Mouse (Mus musculus): ENCODE measurements around the gene Tmem253. TPM values are rescaled to one million over a fixed set of nuclear protein-coding genes. Genes with fewer than 3 reads are reported as not detected.

Tmem253 gene
- 1 to 10 TPM; 1.5 to 1.9 TPM for total RNA-seq (2021)
- long read RNA-seq, experiment 1 = 0 reads
- long read RNA-seq, experiment 2 = 0 reads

DNA sequence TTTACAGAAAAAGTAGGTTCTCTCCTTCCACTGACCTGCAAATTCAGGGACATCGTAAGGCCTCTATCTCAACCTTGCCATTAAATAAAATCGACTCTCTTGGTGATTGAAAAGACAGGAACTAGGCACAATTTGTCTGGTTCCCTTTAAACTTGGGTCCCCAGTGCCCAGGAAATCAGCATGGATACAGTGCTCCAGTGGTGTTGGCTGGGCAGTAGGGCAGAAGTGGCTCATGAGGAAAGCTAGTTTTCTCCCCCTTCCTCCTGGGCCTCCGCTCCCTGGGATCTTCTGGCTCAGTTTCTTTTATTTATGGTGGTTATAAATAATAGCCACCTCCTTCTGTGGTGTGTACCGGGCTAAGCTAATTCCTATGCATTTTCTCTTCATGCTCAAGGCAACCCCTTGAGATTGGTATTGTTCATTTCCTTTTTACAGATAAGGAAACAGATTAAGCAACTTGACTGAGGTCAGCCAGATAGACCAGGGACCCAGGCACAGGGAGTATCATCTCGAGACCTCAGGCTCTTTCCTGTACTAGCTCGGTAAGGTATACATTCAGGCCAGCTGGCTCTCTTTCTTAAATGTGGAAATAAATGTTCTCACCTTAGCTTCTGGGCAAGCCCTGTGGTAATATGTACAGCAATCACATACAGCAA lies at the start of gene Tmem253:
TSS of gene Tmem253 (plus strand) at position 214 of the 656 bp plus-strand sequence.
- intact Hi-C loops (cut with DNase I) = no loop called here
- no peak for DNase-seq

GRCm38 (mm10) chr14:51967400-51967799 lies 48.1 kb upstream of the Tmem253 start:
- no peak for DNase-seq
- intact Hi-C loops (cut with DNase I) = no loop called here

GRCm38 (mm10) chr14:51979252-51979651 lies 36.2 kb upstream of the Tmem253 start:
- intact Hi-C loops (cut with DNase I) = no loop called here
- no peak for DNase-seq

GRCm38 (mm10) chr14:51983251-51983650 lies 32.2 kb upstream of the Tmem253 start:
- intact Hi-C loops (cut with DNase I) = no loop called here

DNA sequence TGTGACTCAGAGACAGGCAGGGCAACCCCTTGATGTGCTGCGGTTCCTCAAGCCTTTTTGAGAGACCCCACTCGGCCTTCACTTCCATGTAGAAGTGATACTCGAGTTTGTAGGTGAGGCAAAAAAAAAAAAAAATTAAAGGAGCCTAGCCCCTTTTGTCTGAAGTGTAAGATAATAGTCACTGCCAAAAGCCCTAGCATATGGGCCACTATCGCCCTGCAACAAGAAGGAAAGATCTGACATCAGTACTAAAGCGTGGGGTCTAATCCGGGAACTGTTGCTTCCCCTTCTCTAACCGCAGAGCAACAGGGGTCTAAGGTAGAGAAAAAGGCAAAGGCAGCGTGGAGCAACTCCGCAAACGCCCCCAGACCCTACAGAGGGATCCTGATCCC lies 31.6 kb upstream of the Tmem253 start:
- intact Hi-C loops (cut with DNase I) = no loop called here
- DNase-seq = no peak

More at GRCm38 (mm10) chr14:51983251-51983650, 32.2 kb upstream of the Tmem253 start:
- DNase-seq = no peak

DNA sequence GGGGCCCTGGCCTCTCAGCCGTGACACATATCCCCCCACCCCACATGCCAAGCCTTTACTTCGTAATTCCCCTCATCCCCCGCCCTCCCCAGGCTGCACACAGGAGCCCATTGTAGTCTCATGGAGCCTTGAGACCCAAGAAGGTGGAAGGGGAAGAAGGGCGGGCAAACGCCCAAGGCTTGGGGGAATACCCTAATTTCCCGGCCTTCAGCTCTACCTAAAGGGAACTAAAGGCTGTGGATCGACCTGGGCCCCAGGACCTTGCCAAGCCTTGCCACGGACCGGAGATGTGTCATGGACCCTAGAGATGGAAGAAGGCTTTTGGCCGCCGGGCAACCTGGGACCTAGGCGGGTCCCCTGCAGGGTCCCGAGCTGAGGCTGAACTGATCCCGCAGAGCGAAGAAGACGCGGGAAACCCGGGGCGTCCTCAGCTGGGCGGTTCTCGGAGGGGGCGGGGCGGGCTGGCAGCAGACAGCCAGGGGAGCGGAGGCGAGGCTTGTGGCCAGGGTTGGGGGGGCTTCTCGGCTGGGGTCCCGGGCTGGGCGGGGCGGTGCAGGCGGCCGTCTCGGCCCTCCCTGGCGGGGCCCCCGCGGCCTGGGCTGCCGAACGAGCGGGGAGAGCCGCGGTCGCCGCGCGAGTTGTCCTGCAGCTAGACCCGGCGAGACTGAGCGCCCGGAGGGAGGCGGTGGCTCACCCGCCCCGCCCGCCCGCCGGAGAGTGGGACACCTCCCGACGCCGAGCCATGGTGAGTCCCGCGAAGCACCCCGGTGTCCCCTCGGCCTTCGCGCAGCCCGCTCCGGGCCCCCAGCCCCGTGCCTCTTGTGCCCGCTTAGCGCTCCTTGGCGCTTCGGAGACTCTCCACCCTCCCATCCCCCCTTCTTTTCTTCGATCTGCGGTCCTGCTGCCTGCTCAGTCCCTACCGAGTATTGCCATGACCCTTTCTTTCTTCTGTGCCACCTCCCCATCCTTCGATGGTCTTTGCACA lies 30.9 kb upstream of the Tmem253 start, which contains the start of gene Arhgef40:
TSS of gene Arhgef40 (plus strand) at position 473 of the 985 bp plus-strand sequence.
- intact Hi-C loops (cut with DNase I) = loop anchor here (5.0 kb wide), 1 partner anchor 42 kb away; no protein-coding TSS in a partner anchor
- peak; percentile 88 to 89 for DNase-seq

DNA sequence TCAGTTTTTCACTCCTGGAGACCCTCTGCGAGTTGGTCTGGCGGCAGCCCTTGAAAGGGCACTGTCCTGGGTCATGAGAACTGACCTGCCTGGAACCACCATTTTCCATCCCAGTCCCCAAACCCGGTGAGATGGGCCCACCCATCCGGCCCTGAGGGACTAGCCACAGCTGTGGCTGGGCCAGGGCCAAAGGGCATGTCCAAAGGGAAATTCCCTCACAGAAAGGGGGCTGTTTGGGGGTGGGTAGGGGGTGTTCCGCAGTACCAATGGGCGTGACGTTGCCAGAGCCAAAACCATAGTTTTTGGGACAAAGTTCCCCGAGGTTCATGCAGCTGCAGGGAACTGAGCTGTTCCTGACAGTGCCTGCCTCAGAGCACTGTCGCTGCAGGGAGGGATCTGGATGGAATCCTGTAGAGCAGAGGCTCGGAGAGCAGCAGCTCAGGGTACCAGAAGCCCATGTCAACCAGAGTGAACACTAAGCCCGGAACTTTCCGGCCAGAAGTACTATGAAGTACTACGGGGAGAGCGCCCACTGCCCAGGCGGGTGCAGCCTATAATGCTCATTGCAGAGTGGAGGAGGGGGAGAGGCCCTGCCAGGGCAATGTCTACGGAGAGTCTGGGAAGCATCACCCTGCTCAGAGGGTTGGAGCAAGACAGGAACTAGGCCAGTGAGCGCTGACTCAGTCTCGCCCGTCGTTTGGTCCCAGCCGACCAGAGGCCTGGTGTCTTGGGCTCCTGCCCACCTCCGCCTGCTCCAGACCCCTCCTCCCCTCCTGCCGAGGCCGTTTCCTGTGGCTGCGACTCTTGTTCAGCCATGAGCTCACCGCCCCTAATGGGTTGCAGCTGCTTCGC lies 29.9 kb upstream of the Tmem253 start:
- intact Hi-C loops (cut with DNase I) = loop anchor here (5.0 kb wide), 1 partner anchor 43 kb away; no protein-coding TSS in a partner anchor
- DNase-seq = peak; percentile 86 to 87

DNA sequence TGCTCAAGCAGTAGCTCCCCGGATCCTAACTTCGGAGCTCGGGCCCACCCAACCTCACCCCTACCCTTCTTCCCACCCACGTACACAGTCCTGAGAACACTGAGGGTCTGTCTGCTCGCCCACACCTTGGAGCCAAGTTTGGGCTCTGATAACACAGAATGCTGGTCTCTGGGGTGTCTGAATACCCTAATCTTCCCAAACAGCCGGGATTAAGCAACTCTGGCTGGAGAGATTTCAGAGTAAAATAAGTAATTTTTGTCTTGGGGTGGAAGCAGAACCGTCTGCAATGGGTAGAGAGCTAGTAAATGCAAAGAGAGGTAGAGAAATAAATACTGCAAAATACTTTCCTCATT lies 29.3 kb upstream of the Tmem253 start:
- no peak for DNase-seq
- intact Hi-C loops (cut with DNase I) = loop anchor here (5.0 kb wide), 1 partner anchor 44 kb away; no protein-coding TSS in a partner anchor

- intact Hi-C loops (cut with DNase I) = loop anchor here (5.0 kb wide), 1 partner anchor 45 kb away; no protein-coding TSS in a partner anchor
- no peak for DNase-seq
Measured at GRCm38 (mm10) chr14:51987177-51987576, 28.3 kb upstream of the Tmem253 start.

- intact Hi-C loops (cut with DNase I) = loop anchor here (5.0 kb wide), 1 partner anchor 46 kb away; no protein-coding TSS in a partner anchor
Measured at GRCm38 (mm10) chr14:51988731-51989130, 26.7 kb upstream of the Tmem253 start.

GRCm38 (mm10) chr14:51989461-51989970 lies 25.9 kb upstream of the Tmem253 start:
- intact Hi-C loops (cut with DNase I) = loop anchor here (5.0 kb wide), 1 partner anchor 47 kb away; no protein-coding TSS in a partner anchor
- DNase-seq = no peak

More at GRCm38 (mm10) chr14:51988731-51989130, 26.7 kb upstream of the Tmem253 start:
- DNase-seq = no peak

DNA sequence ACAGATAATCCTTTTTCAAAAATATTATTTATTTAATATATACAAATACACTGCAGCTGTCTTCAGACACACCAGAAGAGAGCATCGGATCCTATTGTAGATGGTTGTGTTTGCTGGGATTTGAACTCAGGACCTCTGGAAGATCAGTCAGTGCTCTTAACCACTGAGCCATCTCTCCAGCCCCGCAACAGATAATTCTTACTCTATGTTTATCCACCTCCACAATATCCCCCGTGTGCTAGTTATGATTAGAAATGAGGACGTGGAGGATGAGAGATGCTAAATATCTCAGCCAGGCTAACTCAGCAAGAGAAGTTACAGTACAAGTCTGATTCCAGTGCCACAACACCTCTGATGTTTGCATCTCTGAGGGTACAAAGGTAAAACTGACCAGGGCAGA lies 21.0 kb upstream of the Tmem253 start:
- intact Hi-C loops (cut with DNase I) = no loop called here
- no peak for DNase-seq

GRCm38 (mm10) chr14:51995219-51995871 lies 20.1 kb upstream of the Tmem253 start:
- intact Hi-C loops (cut with DNase I) = no loop called here

GRCm38 (mm10) chr14:51996231-51996841 lies 19.1 kb upstream of the Tmem253 start:
- intact Hi-C loops (cut with DNase I) = no loop called here
- DNase-seq = no peak

More at GRCm38 (mm10) chr14:51995219-51995871, 20.1 kb upstream of the Tmem253 start:
- no peak for DNase-seq

DNA sequence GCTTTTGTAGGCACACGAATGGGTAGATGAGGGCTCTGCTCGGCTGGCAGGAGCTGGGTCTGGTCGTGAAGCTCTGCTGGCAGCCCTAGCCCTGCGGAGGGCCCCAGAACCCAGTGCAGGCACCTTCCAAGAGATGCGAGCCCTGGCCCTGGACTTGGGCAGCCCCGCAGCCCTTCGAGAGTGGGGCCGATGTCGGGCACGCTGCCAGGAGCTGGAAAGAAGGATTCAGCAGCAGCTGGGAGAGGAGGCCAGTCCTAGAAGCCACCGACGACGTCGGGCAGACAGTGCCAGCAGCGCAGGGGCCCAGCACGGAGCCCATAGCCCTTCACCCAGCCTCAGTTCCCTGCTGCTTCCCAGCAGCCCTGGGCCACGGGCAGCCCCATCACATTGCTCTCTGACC lies 18.6 kb upstream of the Tmem253 start:
- intact Hi-C loops (cut with DNase I) = no loop called here
- no peak for DNase-seq

DNA sequence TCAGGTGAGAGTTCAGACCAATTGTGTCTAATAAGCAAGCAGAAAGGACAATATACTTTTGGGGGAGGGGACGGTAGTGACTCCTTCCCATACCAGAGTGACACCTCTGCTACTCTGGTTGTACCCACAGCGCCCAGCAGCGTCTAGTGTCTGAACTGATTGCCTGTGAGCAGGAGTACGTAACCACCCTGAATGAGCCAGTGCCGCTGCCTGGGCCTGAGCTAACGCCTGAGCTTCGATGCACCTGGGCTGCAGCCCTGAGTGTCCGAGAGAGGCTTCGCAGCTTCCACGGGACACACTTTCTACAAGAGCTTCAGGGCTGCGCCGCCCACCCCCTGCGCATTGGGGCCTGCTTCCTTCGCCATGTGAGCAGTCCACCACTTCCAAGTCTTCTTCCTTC lies 18.0 kb upstream of the Tmem253 start:
- DNase-seq = no peak

GRCm38 (mm10) chr14:52003981-52004495 lies 11.4 kb upstream of the Tmem253 start:
- intact Hi-C loops (cut with DNase I) = no loop called here
- DNase-seq = no peak

More for the DNA sequence above, 18.0 kb upstream of the Tmem253 start:
- intact Hi-C loops (cut with DNase I) = no loop called here

GRCm38 (mm10) chr14:52005141-52005540 lies 10.3 kb upstream of the Tmem253 start:
- intact Hi-C loops (cut with DNase I) = no loop called here
- DNase-seq = no peak
